Mouse (Mus musculus): ENCODE measurements around the gene 2010111I01Rik. TPM values are rescaled to one million over a fixed set of nuclear protein-coding genes. Genes with fewer than 3 reads are reported as not detected.

2010111I01Rik gene
- total and polyA plus RNA-seq, 3 experiments: 13.3 to 19.8 (median 14.4) TPM

DNA sequence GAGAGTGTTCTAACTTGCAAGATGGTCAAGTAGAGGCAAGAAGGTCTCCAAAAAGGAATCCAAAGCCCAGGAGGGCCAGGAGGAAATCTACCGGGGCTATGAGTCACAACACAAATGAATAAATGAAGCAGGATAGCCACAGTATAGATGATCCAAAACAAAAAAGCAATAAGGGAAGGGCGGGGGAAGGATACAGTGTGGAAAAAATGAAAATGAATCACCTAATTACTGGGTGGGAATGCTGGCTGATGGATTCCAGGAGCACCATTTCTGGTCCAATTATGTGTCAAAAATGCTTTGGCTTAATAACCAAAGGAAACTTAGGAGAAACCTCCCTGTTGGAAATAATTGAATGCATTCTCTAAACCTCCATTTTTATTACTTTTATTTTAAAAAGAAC lies 155.6 kb downstream of the 2010111I01Rik start:
- H3K27ac ChIP-seq (ENCODE audit: insufficient read depth, low read depth): no peak overlapping the region
- no peak overlapping the region for H3K4me3 ChIP-seq (replicated peaks in 1 of 3; ENCODE audit: low read depth in 2 of 3, low read length in 2 of 3, poor library complexity in 1 of 3)
- in situ Hi-C loops (cut with MboI; ENCODE audit: low pct_ligation_motif_present, low pct_unique_long_range_greater_than_20kb, low sequenced_read_pairs) (no loop called here), dilution Hi-C loops (cut with MboI; ENCODE audit: extremely low pct_ligation_motif_present, extremely low pct_unique_long_range_greater_than_20kb, low sequenced_read_pairs) (no loop called here)
- no peak overlapping the region for H3K4me2 ChIP-seq (ENCODE audit: insufficient read depth, low read depth, poor library complexity, severe bottlenecking)
- H3K27me3 ChIP-seq (replicated peaks): no peaks in the 10 kb centered on the region
- H3K4me1 ChIP-seq (ENCODE audit: control insufficient read depth in 1 of 2, insufficient read depth in 2 of 2): no peaks in the 10 kb centered on the region
- no peak overlapping the region for H3K9ac ChIP-seq (ENCODE audit: insufficient read depth, low read depth)
- no peaks in the 10 kb centered on the region for H3K36me3 ChIP-seq (replicated peaks in 1 of 2; ENCODE audit: control insufficient read depth in 1 of 2, insufficient read depth in 1 of 2, low read length in 1 of 2)
- peaks cover 3% of the 10 kb centered on the region for H3K9me3 ChIP-seq (replicated peaks; ENCODE audit: low read length)
- H3K79me2 ChIP-seq (replicated peaks; ENCODE audit: control insufficient read depth, extremely low read depth, insufficient read depth, poor library complexity, severe bottlenecking): no peaks in the 10 kb centered on the region
- no peak for TF ChIP-seq HCFC1 (IDR thresholded peaks at IDR 0.05; ENCODE audit: low read depth, low read length)
- no peak for TF ChIP-seq PAX5 (IDR thresholded peaks at IDR 0.05; ENCODE audit: low read length)
- no peak for TF ChIP-seq UBTF (IDR thresholded peaks at IDR 0.05; ENCODE audit: low read depth, low read length)
- TF ChIP-seq ZNF384 (IDR thresholded peaks at IDR 0.05; ENCODE audit: low read depth, low read length): no peak
- TF ChIP-seq CHD2 (IDR thresholded peaks at IDR 0.05; ENCODE audit: low read length): no peak
- TF ChIP-seq CHD1 (IDR thresholded peaks at IDR 0.05; ENCODE audit: low read depth, low read length): no peak
- no peak for TF ChIP-seq USF1 (IDR thresholded peaks at IDR 0.05; ENCODE audit: low read depth, low read length)
- TF ChIP-seq MAZ (IDR thresholded peaks at IDR 0.05; ENCODE audit: low read depth, low read length): no peak
- no peak for TF ChIP-seq ZKSCAN1 (IDR thresholded peaks at IDR 0.05; ENCODE audit: borderline replicate concordance, low read depth, low read length)
- no peak for TF ChIP-seq MYC (IDR thresholded peaks at IDR 0.05; ENCODE audit: low read depth, low read length)
- no peak for DNase-seq (ENCODE audit: extremely low read depth)

DNA sequence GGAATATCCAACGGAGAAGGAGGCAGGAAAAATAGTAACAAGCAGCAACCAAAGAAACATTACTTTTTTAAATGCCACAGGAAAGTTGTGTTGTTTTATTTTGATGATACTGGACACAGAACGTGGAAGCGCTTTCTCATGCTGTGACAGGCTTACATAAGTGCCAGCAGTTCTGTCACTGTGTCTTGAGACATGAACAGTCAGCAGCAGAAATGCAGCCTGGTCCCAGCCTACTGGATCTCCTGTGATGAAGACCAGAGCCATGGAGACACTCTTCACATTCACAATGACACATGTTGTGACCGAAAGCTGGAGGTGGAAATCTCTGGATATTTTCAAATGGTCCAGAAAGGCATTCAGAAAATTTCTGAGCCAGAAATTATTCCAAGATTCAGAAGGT lies 157.1 kb downstream of the 2010111I01Rik start:
- TF ChIP-seq NELFE (IDR thresholded peaks at IDR 0.05; ENCODE audit: low read depth, low read length) (no peak), BHLHE40 (IDR thresholded peaks at IDR 0.05; ENCODE audit: low read depth, low read length) (no peak), ZMIZ1 (IDR thresholded peaks at IDR 0.05; ENCODE audit: low read depth, low read length) (no peak), CHD1 (IDR thresholded peaks at IDR 0.05; ENCODE audit: low read depth, low read length) (no peak), PAX5 (IDR thresholded peaks at IDR 0.05; ENCODE audit: low read length) (no peak), USF1 (IDR thresholded peaks at IDR 0.05; ENCODE audit: low read depth, low read length) (no peak), ETS1 (conservative IDR thresholded peaks at IDR 0.05; ENCODE audit: low read depth, low read length) (no peak), RCOR1 (conservative IDR thresholded peaks at IDR 0.05; ENCODE audit: low read depth, low read length) (no peak)
- Histone ChIP-seq H3K27me3 (replicated peaks) (no peaks in the 10 kb centered on the region), H3K9me3 (replicated peaks; ENCODE audit: low read length) (no peaks in the 10 kb centered on the region), H3K4me1 (ENCODE audit: control insufficient read depth in 1 of 2, insufficient read depth in 2 of 2) (no peaks in the 10 kb centered on the region), H3K27ac (ENCODE audit: insufficient read depth, low read depth) (no peak overlapping the region), H3K4me3 (replicated peaks in 1 of 3; ENCODE audit: low read depth in 2 of 3, low read length in 2 of 3, poor library complexity in 1 of 3) (no peak overlapping the region), H3K79me2 (replicated peaks; ENCODE audit: control insufficient read depth, extremely low read depth, insufficient read depth, poor library complexity, severe bottlenecking) (no peaks in the 10 kb centered on the region), H3K36me3 (replicated peaks in 1 of 2; ENCODE audit: control insufficient read depth in 1 of 2, insufficient read depth in 1 of 2, low read length in 1 of 2) (no peaks in the 10 kb centered on the region), H3K4me2 (ENCODE audit: insufficient read depth, low read depth, poor library complexity, severe bottlenecking) (no peak overlapping the region), H3K9ac (ENCODE audit: insufficient read depth, low read depth) (no peak overlapping the region)
- dilution Hi-C loops (cut with MboI; ENCODE audit: extremely low pct_ligation_motif_present, extremely low pct_unique_long_range_greater_than_20kb, low sequenced_read_pairs) (no loop called here), in situ Hi-C loops (cut with MboI; ENCODE audit: low pct_ligation_motif_present, low pct_unique_long_range_greater_than_20kb, low sequenced_read_pairs) (no loop called here)
- no peak for DNase-seq (ENCODE audit: extremely low read depth)

Measured in CH12.LX (cell line).